Mouse (Mus musculus) adipocyte (in vitro differentiated cells): ENCODE results near the gene Zzz3.
"Not testable (repeated sequence)": the region's sequence is repeated elsewhere in the genome, so short reads cannot be mapped to it uniquely, and the experiment has no call there.

Source experiments
- DNase-seq: peaks from one replicate; pipeline ENCODE4 v3.0.0-alpha.2; 2016; ENCODE audit warnings: low spot score

Zzz3 gene

DNA sequence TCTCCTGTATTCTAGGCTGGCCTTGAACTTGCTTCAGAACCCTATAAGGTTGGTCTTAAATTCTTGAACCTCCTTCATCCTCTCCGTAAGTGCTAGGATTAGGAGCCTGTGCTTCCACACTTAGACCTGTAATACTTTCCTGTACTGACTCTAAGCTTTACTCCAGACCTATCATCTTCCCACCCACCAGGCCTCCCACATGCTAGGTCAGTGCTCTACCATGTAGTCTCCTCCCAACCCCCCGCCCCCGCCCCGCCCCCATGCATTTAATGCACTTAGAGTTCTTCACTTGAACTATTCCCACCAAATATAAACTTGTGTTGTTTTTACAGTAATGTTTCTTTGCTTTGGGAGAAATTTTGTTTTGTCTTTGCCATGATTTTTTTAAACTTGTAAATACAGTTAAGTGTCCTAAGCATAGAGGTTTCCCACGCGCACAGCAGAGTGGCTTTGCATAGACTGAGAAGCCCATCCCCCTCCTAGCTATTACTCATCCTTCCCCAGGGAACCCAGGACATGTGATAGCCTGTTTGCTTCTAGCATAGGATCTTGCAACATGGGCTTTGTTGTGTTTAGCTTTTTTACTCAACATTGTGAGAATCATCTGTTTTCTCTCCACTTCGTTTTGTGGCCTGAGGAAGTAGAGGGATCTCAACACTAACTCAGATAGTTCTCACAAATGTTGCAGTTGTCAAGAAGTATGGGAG is 6.8 kb downstream of the Zzz3 start:
- DNase-seq: peak; percentile 97

DNA sequence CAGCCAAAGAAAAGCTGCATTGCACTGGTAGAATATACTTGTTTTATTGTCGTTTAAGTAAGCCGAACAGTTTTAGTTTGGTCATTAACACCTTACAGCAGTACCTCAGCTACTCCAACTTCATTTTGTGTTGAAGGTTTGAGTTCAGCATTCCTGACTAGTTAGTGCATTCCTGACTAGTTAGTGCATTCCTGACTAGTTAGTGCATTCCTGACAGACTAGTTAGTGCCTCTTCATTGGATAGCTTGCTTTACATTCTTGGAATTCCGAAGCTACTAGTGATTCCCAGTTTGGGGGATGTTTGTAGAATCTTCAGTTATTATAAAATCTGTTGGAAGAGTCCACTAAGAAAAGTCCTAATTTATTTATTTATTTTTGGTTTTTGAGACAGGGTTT is 7.4 kb downstream of the Zzz3 start:
- DNase-seq: no peak

DNA sequence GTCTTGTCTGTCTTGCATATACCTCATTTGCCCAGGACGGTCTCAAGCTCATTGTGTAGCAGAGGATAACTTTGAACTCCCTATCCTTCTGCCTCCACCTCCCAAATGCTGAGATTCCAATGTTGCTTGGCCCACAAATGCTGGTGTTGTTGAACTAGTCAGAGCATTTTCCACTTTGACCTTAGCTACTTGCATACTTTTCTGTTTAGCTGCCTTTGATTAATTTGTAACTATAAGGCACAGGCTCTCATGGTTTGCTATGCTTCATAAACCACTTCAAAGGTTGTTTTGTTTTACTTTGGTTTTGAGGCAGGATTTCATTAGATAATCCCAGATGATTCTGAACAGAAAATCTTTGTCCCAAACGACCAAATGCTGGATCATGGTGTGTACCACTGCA is 8.6 kb downstream of the Zzz3 start:
- no peak for DNase-seq

DNA sequence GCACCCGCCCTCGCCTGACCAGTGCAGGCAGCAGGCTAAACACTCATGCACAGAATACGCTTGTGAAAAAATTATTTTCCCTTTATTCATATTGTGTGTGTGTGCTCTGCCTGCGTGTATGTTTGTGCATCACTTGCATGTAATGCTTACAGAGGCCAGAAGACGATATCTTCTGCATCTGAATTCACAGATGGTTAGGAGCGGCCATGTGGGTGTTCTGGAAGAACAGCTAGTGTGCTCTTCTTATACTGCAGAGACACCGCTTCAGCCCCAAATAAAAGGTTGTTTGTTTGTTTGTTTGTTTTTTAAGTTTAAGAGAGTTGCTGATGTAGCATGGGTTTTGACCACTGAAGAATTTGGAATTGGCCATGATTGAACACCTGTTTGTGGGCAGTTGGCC is 10.1 kb downstream of the Zzz3 start:
- DNase-seq: no peak

DNA sequence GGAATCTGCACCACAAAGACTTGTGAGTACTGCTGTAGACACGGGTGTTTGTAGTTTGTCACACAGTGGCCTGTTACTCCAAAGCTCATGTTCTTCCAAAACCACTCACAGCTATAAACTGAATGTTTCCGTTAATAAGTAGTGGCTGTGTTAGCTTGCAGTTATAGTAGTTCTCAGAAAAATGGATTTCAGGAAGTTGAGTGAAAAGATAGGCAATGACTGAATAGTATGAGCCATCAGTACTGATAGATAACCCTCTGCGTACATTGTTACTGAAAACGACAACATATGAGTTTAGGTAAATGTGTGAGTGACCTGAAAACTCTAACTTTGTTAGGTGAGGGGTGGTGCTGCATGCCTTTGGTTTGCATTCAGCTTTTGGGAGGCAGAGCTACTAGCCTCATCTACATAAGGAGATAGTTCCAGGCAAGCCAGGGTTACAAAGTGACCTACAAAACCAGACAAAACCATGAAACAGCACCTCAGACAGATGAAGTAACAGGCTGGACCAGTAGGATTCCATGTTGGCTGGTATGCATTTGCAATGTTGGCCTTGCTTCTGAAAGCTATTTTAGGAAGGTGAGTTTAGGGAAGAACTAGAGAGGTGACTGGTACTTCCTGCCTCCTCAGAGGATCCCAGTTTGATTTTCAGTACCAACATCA is 10.8 kb downstream of the Zzz3 start:
- no peak for DNase-seq

DNA sequence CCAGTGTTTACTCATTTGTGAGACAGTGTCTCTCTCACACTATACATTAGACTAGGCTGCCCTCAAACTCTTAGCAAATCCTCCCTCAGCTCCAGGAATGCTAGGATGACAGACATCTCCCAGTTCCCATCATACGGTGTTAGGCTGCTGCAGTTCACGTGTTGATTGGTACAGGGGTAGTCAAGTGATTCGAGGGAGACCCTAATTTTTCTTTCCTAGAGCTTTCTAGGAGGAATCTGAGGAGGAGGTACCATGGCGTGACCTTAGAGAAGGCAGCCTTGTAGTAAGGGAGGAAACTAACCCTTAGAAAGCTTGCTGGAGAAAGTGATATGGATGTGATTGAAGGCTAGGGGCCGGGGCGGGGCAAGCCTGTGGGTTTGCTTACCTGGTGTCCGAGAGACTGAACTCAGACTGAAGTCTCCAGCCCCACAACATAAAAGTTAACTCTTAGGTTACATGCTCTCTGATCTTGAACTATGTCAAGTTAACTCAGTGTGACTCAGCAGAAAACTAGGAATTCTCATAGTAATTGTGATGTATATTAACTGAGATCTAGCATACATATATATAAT is 15.8 kb downstream of the Zzz3 start:
- no peak for DNase-seq

DNA sequence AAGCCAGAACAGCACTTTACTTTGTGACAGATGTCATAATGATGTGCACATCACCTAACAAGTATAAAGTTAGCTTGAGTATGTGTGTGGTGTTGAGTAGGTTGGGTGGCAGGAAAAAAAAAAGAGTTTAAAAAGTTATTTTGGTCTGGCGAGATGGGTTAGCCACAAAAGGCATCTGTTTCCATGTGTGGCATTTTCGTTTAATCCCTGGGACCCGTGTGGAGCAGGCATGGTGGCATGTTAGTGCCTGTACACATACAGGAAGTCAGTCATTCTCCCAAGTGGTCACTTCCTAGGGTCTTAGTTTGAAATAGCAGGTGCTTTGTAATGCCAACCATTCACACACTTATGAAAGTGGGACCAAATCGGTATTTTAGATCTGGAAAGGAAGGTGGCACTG is 17.1 kb downstream of the Zzz3 start:
- no peak for DNase-seq

DNA sequence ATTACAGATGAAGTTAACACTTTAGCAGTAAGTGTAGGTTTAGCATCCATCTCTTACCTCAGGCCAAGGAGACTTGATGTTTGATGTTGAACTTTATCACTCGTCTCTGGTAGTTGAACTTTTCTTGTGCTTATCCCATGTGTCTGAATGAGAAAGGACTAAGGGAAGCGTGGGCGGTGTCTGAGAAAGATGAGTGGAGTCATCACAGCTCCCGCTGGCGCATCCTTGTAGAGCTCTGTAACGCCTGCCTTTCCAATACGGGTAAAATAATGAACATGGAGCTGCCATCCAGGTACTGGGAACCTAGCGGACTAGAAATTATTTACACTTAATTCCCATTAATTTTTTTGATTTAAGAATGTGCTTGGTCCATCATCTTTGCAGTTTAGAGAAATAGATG is 33.7 kb downstream of the Zzz3 start:
- DNase-seq: no peak

DNA sequence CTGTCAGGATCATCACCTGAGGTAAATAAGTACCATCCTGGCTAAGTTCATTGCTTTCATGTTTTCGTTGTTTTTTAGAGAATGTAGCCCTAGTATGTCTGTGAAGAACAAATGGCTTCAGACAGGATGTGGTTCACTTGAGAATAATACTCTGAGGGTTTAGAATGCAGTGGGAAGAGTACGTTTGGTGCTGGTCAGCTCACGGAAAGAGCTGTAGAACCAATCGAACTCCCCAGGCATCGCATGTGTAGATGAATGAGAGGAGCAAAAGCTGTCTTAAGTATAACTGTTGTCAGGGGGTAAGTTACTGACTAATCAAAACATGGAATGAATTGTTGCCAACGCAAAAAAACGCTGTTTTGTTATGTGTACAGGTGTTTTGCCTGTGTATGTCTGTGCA is 37.4 kb downstream of the Zzz3 start:
- no peak for DNase-seq

DNA sequence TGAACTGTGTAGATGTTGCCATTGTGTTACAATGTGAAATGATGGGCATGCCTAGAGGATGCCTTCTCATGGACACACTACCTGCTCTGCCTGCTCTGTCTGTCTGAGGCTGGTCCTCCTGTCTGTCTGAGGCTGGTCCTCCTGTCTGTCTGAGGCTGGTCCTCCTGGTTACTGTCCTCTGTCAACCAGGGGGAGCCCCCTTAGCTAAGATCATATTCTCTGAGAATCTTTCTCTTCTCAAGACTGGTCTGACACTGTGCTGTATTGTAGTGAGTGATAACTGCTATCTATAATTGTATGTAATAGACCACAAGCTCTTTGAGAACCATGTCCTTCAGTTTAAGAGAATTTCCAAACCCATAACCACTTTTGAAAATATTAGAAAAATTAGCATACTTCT is 40.3 kb downstream of the Zzz3 start:
- DNase-seq: no peak

DNA sequence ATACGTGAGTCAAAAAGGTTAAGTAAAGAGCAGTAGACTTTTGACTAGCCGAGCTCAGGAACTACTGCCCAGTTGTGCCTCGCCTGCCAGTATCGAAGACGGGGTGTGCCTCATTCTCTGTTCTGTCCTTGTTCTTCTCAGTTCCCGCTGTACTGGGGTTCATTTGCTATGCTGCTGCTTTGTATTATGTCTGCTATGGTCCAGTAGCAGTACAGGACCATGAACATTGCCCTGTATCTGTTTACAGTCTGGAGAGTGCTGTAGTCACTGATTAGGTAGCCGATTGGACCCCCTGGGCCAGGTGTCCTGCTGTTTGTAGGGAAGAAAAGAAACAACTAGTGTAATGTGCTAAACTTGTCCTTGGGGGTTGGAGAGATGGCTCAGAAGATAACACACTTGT is 42.8 kb downstream of the Zzz3 start:
- DNase-seq: no peak

DNA sequence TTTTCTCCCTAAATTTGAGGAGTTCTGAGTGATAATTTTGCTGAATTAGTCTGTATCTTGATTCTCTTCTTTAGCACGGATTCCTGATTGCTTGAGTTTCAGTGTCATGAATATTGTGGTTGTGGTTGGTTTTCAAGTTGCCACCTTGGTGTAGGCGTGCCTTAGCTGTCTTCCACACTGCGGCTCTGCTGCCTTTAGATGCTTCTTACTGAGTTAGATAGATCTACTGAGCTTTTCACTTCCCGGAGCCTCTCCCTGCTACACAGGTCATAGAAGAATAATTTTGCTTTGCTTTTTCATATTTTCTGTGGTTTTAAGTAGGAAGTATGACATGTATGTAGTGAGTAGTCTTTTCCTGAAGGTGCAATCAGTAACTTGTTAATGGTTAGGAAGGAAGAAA is 47.5 kb downstream of the Zzz3 start:
- no peak for DNase-seq

DNA sequence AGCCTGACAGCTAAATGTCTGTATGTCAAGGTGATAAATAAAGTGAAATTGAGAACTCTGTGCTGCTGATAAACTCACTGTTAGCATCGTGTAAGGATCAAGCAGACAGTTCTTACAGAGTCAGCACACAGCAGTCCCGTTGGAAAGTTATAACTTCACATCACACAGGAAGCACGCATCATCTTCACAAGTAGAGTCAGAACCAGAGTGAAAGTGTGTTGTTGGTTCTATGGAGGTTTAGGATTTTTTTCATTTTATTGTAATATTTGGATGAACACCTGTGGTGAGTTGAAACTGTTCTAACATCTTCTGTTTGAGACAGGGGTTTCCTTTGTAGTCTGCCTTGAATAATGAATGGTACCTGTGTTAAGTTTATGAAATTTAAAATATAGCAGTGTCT is 48.8 kb downstream of the Zzz3 start:
- DNase-seq: no peak

DNA sequence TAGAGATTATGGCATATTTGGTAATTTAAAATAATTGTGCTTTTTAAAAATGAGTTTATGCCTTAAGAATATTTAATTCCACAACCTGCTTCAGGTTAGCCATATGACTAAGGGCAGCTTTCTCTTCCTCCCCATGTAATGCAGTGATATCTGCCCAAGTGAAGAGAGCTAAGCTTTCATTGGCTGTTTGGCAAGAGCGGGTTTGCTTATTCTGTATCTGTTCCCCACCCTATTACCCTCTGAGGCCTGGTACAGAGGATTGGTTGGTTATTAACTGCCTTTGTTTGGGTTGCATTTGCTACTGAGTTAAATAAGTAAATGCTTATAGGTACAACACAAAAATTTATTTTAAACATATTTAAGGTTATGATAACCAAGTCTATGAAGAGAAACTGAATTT is 51.7 kb downstream of the Zzz3 start:
- no peak for DNase-seq

DNA sequence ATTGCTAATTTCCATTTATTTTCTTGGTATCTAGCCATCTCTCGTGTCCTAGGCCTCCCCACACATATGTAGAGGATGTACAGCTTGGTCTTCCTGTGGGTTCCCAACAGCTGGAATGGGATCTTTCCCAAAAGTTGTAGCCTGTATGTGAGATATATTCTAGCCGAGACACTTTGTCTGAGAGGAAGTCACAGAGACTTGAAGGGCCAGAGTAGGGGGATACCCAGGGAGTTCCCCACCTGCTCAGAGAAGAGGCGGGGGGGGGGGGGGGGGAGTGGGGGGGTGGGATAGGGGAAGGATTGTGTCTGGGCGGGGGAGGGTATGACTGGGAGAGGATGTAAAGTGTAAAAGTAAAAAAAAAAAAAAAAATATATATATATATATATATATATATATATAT is 57.9 kb downstream of the Zzz3 start:
- DNase-seq: no peak

DNA sequence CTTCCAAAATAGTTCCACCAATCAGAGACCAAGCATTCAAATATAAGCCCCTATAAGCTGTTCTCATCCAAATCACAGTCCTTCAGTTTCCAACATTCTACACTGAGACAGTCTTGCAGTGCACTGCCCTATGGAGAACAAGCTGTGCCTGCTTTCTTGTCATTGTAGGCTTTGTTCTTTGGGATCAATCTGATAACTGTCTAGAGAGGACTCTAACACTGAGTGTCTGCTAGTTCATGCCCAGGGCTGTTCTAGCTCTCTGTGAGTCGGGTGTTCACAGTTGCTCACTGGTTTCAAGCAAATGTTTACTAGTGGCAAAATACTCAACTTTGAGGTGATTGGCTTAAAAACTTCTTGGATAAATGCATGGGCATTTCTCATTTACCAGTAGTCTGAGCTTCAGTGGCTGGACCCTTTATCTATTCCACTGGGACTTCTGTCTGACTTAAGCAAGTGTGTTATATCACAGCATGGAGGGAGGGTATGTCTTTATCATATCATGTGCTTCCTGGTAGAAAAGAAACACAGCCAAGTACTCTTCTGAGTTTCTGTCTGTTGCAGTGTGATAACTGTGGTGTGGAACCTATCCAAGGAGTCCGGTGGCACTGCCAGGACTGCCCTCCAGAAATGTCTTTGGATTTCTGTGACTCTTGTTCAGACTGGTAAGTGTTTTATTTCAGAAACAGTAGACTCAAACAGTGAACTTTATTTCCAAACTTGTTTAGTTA is 62.2 kb downstream of the Zzz3 start:
- peak; percentile 86 for DNase-seq

DNA sequence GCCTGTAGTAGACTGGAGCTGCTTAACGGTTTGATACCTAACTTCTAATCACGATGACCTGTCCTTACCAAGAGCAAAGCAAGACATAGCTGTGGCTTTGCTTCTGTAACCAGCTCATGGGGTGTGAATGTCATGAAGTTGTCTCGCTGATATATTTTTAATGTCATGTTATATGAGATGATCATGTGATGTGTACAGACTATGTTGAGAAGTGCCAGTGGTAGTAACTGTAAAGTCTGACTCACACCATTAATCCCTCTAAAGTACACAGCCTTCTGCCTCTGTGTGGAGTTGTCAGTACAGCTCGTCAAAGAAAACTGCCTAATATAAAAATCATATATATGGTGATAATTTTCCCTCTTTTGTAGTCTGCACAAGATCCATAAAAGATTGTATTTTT is 63.6 kb downstream of the Zzz3 start:
- not testable (repeated sequence) for DNase-seq

DNA sequence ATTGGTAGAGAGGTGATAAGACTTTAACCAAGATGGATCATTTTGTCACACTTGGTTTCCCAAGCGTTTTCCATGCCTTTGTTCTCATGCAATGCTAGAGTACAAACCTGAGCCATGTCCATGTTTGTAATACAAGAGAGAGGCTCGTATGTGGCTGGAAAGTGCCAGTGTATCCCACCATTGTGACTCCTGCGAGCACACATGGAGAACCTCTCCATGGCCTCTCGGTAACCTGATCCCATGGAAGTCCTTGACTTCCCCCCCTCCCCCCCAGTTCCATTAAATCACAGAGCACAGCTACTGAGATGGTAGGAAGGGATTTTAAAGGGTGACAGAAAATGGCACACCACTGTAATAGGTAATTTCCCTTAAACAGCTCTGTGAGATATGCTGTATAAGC is 65.5 kb downstream of the Zzz3 start:
- DNase-seq: no peak

DNA sequence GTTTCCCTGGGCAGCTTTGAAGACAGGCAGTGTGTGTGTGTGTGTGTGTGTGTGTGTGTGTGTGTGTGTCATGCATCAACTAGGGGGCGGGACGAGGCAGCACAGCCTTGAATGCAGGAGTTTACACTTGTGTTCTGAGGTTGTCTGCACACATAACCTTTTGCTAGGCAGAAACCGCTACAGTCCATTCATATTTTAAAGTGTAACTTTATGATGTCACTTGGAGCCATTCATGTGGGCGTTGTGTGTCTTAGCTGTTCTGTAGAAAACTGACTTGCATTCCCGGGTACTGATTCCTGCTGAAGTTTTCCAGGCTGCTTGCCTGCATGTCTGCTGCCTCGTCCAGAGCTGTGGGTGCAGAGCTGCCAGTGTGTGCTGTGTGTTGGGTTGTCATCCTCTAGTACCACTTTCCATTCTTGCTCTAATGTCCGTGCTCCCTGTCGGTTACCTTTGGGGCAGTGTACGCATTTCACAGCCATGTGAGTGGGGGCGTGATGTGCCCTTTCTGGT is 66.8 kb downstream of the Zzz3 start:
- DNase-seq: no peak

DNA sequence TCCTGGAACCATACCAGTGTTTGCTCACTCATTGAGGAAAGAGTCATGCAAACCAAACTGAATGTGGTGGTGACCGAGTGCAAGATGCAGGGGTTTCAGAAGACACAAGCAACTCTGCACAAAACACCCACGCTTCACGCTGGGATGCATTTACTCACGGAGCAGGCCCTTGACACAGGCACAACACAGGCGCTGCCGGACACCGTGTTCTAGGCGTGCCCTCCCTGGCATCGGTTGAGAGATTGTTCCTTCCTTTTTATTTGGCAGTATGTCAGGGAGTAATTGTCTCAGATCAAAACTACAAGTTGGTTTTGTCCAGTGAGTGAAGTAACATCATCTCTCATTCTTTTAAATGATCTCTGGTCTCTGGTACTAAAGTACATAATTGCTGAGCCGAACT is 67.6 kb downstream of the Zzz3 start:
- DNase-seq: no peak

DNA sequence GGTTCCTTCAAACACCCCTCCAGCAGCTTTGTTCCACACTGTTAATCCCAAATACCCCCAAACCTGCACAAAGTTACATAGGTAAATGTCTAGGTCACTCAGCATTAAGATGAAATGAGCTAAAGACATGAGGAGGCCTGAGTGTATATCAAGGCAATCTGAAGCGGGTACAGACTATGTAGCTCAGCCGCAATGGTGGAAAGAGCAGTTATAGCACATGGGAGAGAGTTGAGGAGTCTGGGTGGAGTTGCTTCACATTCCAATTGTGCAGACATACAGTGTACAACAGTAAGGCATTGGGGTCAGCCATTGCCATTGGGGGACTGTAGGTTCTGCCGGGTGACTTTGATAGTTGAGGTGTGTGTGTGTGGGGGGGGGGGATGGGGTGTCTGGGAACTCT is 69.2 kb downstream of the Zzz3 start:
- DNase-seq: no peak

DNA sequence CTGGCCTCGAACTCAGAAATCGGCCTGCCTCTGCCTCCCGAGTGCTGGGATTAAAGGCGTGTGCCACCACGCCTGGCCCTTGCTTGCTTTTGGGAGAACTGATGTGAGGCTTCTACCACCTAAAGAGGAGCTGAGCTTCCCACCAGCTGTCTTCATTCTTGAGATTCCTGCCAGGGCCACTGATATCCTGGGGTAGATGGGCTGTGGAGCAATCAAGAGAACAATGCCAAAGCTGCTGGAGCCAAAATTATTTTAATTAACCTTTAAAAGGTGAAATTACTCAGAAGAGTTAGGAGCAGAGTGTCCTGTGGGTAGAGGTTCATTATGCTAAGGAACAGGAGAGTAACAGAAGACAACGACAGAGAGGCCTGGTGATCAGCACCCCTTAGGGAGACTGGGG is 70.1 kb downstream of the Zzz3 start:
- no peak for DNase-seq

DNA sequence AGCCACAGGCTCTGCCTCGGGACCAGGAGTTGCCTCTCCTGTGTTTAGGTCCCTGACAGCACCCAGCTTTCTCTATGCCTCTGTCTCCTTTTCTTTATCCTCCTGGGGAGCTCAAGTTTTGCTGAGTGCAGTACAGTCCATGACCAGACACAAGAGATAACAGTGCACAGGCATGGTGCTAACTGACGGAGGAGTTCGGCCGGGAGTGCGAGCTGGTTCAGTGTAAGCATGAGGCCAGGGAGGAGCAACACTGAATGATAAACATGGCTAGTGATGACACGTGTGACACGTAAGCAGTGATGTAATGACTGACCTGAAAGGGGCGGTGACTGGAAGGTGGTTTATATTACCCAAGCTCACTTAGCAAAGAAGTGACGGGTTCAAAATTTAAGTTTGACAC is 71.6 kb downstream of the Zzz3 start:
- DNase-seq: no peak
